Comparison of ENCODE assay signal across 9 mouse cellular contexts in the genomic region with DNA sequence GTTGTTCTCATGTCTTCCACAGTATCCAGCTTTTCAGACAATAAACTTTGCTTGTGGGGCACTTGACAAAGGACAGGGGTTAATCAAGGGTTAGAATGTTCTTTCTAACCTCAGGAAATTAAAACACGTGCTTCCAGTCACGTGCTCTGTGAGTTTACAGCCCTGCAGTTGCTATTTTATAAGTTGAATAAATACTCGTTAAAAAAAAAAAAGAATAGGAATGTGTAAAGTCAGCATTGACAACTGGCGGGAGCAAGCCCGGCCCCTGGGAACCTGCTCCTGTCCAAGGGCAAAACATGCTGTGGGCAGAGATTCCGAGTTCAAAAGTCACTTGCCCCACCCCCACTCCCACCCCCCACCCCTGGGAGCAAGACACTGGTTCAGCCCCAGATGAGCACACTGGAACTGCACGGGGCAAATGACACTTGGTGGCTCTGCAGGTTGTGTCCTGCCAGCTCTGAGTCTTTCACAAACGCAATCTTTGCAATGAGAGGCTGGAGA.
DNase-seq lines count a peak whose midpoint lies in the region; ATAC-seq and TF ChIP-seq lines count a peak whose summit lies in the region.
"Had no signal": no experiment of that assay in that cellular context is flagged by ENCODE, and none has a peak within 500 bp of the region (broad histone marks: within the 10 kb centered on the region; RNA-seq: fewer than 3 reads in every experiment).

No protein-coding gene starts in this region.

- TF ChIP-seq CTCF in liver, postnatal 0 days (IDR thresholded peaks at IDR 0.05; ENCODE audit: low read depth): no peak

- H3K9ac ChIP-seq in liver, postnatal 0 days (replicated peaks): no peak overlapping the region
- H3K9ac ChIP-seq in forebrain, embryonic 11.5 days (ENCODE audit: low read length): no peak overlapping the region
- no peak overlapping the region for H3K9ac ChIP-seq in midbrain, embryonic 14.5 days (replicated peaks; ENCODE audit: low read length)
- H3K9ac ChIP-seq: embryonic facial prominence, embryonic 13.5 days had no signal

- no peak overlapping the region for H3K4me2 ChIP-seq in liver, postnatal 0 days (ENCODE audit: low read depth, low read length)
- H3K4me2 ChIP-seq in forebrain, embryonic 11.5 days (ENCODE audit: low read depth, low read length, severe bottlenecking): no peak overlapping the region
- H3K4me2 ChIP-seq in midbrain, embryonic 14.5 days (ENCODE audit: low read length): no peak overlapping the region
- H3K4me2 ChIP-seq: embryonic facial prominence, embryonic 13.5 days had no signal

- peak; percentile 73 for ATAC-seq in liver, postnatal 0 days
- ATAC-seq in forebrain, embryonic 11.5 days (replicated peaks; ENCODE audit: low FRiP score): no peak
- ATAC-seq in midbrain, embryonic 14.5 days (ENCODE audit: low FRiP score, low TSS enrichment): no peak

- peak; percentile 25; the same call in 1 of the 2 replicates for TF ChIP-seq EP300 in liver, postnatal 0 days (IDR thresholded peaks at IDR 0.05; ENCODE audit: low read depth)

- no peaks in the 10 kb centered on the region for H3K36me3 ChIP-seq in liver, postnatal 0 days (replicated peaks; ENCODE audit: insufficient read depth, low read length)
- no peaks in the 10 kb centered on the region for H3K36me3 ChIP-seq in forebrain, embryonic 11.5 days (ENCODE audit: control insufficient read depth, insufficient read depth, low read length)
- H3K36me3 ChIP-seq in midbrain, embryonic 14.5 days (ENCODE audit: control insufficient read depth, insufficient read depth, low read length): no peaks in the 10 kb centered on the region
- H3K36me3 ChIP-seq: embryonic facial prominence, embryonic 13.5 days had no signal

- peak overlapping the region; percentile 87 for H3K27ac ChIP-seq in liver, postnatal 0 days (ENCODE audit: low read depth)
- no peak overlapping the region for H3K27ac ChIP-seq in forebrain, embryonic 11.5 days (ENCODE audit: low read depth, low read length)
- H3K27ac ChIP-seq in midbrain, embryonic 14.5 days (replicated peaks; ENCODE audit: low read depth, low read length): no peak overlapping the region
- H3K27ac ChIP-seq: embryonic facial prominence, embryonic 13.5 days had no signal

- no peak overlapping the region for H3K4me3 ChIP-seq in liver, postnatal 0 days (ENCODE audit: low read depth, low read length)
- H3K4me3 ChIP-seq in forebrain, embryonic 11.5 days (ENCODE audit: low read depth, low read length): no peak overlapping the region
- no peak overlapping the region for H3K4me3 ChIP-seq in midbrain, embryonic 14.5 days (replicated peaks; ENCODE audit: low read depth, low read length)
- H3K4me3 ChIP-seq: embryonic facial prominence, embryonic 13.5 days had no signal

- peak; percentile 31 to 50 for DNase-seq in heart, adult 18-20 months
- DNase-seq in heart, adult 8-10 months (ENCODE audit: low spot score): no peak
- peak; percentile 70 for DNase-seq in adipocyte (ENCODE audit: low spot score)
- DNase-seq in kidney, adult 9 months: peak; percentile 85
- DNase-seq in liver, postnatal 0 days: peak; percentile 51
- no peak for DNase-seq in right cerebral cortex, adult 18-20 months
- DNase-seq in forebrain, embryonic 11.5 days (ENCODE audit: low spot score): no peak
- DNase-seq in midbrain, embryonic 14.5 days: no peak

- H3K4me1 ChIP-seq in liver, postnatal 0 days (ENCODE audit: insufficient read depth): peaks cover 11% of the 10 kb centered on the region; the same call in 1 of the 2 replicates
- no peaks in the 10 kb centered on the region for H3K4me1 ChIP-seq in forebrain, embryonic 11.5 days (replicated peaks; ENCODE audit: control insufficient read depth, insufficient read depth, low read length)
- H3K4me1 ChIP-seq in midbrain, embryonic 14.5 days (ENCODE audit: control insufficient read depth, insufficient read depth, low read length): no peaks in the 10 kb centered on the region

- 26% methylated on average over 8 of the region's 8 CpGs for WGBS in liver, postnatal 0 days (ENCODE audit: insufficient replicate concordance)
- WGBS in forebrain, embryonic 11.5 days: 42% methylated on average over 8 of the region's 8 CpGs
- WGBS in midbrain, embryonic 14.5 days: 51% methylated on average over 8 of the region's 8 CpGs

- no peaks in the 10 kb centered on the region for H3K27me3 ChIP-seq in liver, postnatal 0 days (ENCODE audit: insufficient read depth, low read length)
- no peaks in the 10 kb centered on the region for H3K27me3 ChIP-seq in forebrain, embryonic 11.5 days (ENCODE audit: control insufficient read depth, insufficient read depth, low read length)
- no peaks in the 10 kb centered on the region for H3K27me3 ChIP-seq in midbrain, embryonic 14.5 days (ENCODE audit: control insufficient read depth, insufficient read depth, low read length)
- H3K27me3 ChIP-seq: embryonic facial prominence, embryonic 13.5 days had no signal

- no peaks in the 10 kb centered on the region for H3K9me3 ChIP-seq in liver, postnatal 0 days (ENCODE audit: low read length)
- no peaks in the 10 kb centered on the region for H3K9me3 ChIP-seq in forebrain, embryonic 11.5 days (ENCODE audit: control insufficient read depth, low read length)
- no peaks in the 10 kb centered on the region for H3K9me3 ChIP-seq in midbrain, embryonic 14.5 days (ENCODE audit: control insufficient read depth, low read length)
- H3K9me3 ChIP-seq: embryonic facial prominence, embryonic 13.5 days had no signal

Comparison
In these comparisons a context has a peak if more than half of its experiments do, and no peak if none do; other contexts are left out.
1. DNase-seq: peak in heart, adult 18-20 months (2 of 2), adipocyte (single experiment), kidney, adult 9 months (single experiment) and liver, postnatal 0 days (single experiment); none in heart, adult 8-10 months (single experiment), right cerebral cortex, adult 18-20 months (single experiment), forebrain, embryonic 11.5 days (single experiment) and midbrain, embryonic 14.5 days (single experiment).